Mouse (Mus musculus) neural tube, embryonic 14.5 days (tissue): ENCODE measurements around the gene Pik3c2g. TPM values are rescaled to one million over a fixed set of nuclear protein-coding genes. Genes with fewer than 3 reads are reported as not detected.
A peak's percentile ranks its signal among the peaks of the same experiment; 100 is the strongest.

ENCODE experiments used
- ATAC-seq: fragments of 200-750 bp; cut with Nextera tagmentation; 2 replicates; pipeline ENCODE4 v1.8.0; 2017; ENCODE audit warnings: low read depth, mild to moderate bottlenecking, moderate TSS enrichment, moderate library complexity
- H3K27ac ChIP-seq: fragments of 300-500 bp; sonication (generic); 2 replicates; pipeline ENCODE4 v1.5.1; 2014; ENCODE audit warnings: low read depth, mild to moderate bottlenecking, control low read depth, low read length, moderate library complexity, mixed read lengths
- H3K27me3 ChIP-seq: fragments of 300-500 bp; sonication (generic); 2 replicates; pipeline ENCODE4 v1.6.1; 2014; ENCODE audit warnings: low read length; ENCODE audit not compliant: control insufficient read depth, insufficient read depth
- H3K36me3 ChIP-seq: fragments of 300-500 bp; sonication (generic); 2 replicates; pipeline ENCODE4 v1.6.1; 2014; ENCODE audit warnings: low read length, mixed read lengths; ENCODE audit not compliant: control insufficient read depth, insufficient read depth
- H3K4me1 ChIP-seq: fragments of 300-500 bp; sonication (generic); 2 replicates; pipeline ENCODE4 v1.6.1; 2014; ENCODE audit warnings: low read length; ENCODE audit not compliant: control insufficient read depth, insufficient read depth
- H3K4me2 ChIP-seq: fragments of 300-500 bp; sonication (generic); 2 replicates; pipeline ENCODE4 v1.6.1; 2014; ENCODE audit warnings: mild to moderate bottlenecking, low read depth, low read length, control low read depth
- H3K4me3 ChIP-seq: fragments of 300-500 bp; sonication (generic); 2 replicates; pipeline ENCODE4 v1.5.1; 2014; ENCODE audit warnings: low read depth, low read length, control low read depth, mixed read lengths
- H3K9ac ChIP-seq: fragments of 300-500 bp; sonication (generic); replicated peaks from 2 replicates; pipeline ENCODE4 v1.6.1; 2014; ENCODE audit warnings: low read depth, mild to moderate bottlenecking, control low read depth, low read length, mixed read lengths
- H3K9me3 ChIP-seq: fragments of 300-500 bp; sonication (generic); 2 replicates; pipeline ENCODE4 v1.6.1; 2016; ENCODE audit warnings: low read length; ENCODE audit not compliant: control insufficient read depth
- WGBS: fragments of 180-500 bp; shearing (Covaris S2); extraction: QIAGEN DNeasy Blood & Tissue Kit; methylation state at CpG from one replicate; pipeline ENCODE4 v1.1.7; 2014; 5-methylcytosine and 5-hydroxymethylcytosine counted together
- polyA plus RNA-seq: library from polyadenylated mRNA; unstranded; fragments of >200 nt; fragmentation: Nextera tagmentation; extraction: Ambion mirVana; gene quantifications from 2 replicates; pipeline ENCODE4 v1.2.1, GENCODE M21; 2014

The Pik3c2g gene
- polyA plus RNA-seq, 1 experiment from 2014 or later, result 0.29 TPM

GRCm38 (mm10) chr6:139799541-139800226, 212.7 kb downstream of the Pik3c2g start:
- no peak overlapping the region for H3K4me3 ChIP-seq
- H3K36me3 ChIP-seq, result no peaks in the 10 kb centered on the region
- no peak overlapping the region for H3K9ac ChIP-seq
- no peak overlapping the region for H3K4me2 ChIP-seq
- no peaks in the 10 kb centered on the region for H3K4me1 ChIP-seq
- ATAC-seq, result peak; percentile 46; the same call in 1 of the 2 replicates
- no peaks in the 10 kb centered on the region for H3K9me3 ChIP-seq
- H3K27me3 ChIP-seq, result no peaks in the 10 kb centered on the region
- no peak overlapping the region for H3K27ac ChIP-seq
- WGBS, result 58% methylated on average over 8 of the region's 8 CpGs

GRCm38 (mm10) chr6:139821916-139822315, 234.9 kb downstream of the Pik3c2g start:
- Histone ChIP-seq H3K4me3 (no peak overlapping the region), H3K27me3 (no peaks in the 10 kb centered on the region)

GRCm38 (mm10) chr6:139838239-139838638, 251.2 kb downstream of the Pik3c2g start:
- Histone ChIP-seq H3K4me1 (no peaks in the 10 kb centered on the region), H3K4me3 (no peak overlapping the region), H3K9me3 (no peaks in the 10 kb centered on the region), H3K27me3 (no peaks in the 10 kb centered on the region), H3K9ac (no peak overlapping the region), H3K4me2 (no peak overlapping the region), H3K36me3 (no peaks in the 10 kb centered on the region), H3K27ac (no peak overlapping the region)
- ATAC-seq, result no peak
- 65% methylated on average over 6 of the region's 6 CpGs for WGBS

More at GRCm38 (mm10) chr6:139821916-139822315, 234.9 kb downstream of the Pik3c2g start:
- no peak overlapping the region for H3K27ac ChIP-seq
- no peak overlapping the region for H3K9ac ChIP-seq
- H3K9me3 ChIP-seq, result no peaks in the 10 kb centered on the region
- H3K4me2 ChIP-seq, result no peak overlapping the region
- 66% methylated on average over 8 of the region's 8 CpGs for WGBS
- no peaks in the 10 kb centered on the region for H3K4me1 ChIP-seq
- no peak for ATAC-seq
- H3K36me3 ChIP-seq, result no peaks in the 10 kb centered on the region

DNA sequence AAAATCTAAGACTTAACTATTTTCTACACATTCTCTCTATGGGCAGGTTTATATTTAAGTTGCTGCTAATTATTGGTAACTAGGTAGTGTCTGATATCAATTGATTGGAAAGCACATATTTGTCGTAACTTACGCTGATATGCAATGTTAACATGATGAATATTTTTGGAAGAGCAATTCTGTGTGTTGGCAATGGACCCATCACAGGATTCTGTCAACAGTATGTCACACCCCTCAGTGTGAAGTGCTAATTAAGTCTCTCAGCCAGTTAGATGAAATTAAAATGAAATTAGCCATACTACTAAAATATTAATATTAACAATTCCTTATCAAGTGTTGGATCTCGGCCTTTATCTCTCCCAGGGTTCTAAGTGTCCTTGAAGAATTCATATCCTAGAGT, 251.7 kb downstream of the Pik3c2g start:
- no peak overlapping the region for H3K9ac ChIP-seq
- no peaks in the 10 kb centered on the region for H3K27me3 ChIP-seq
- H3K36me3 ChIP-seq, result no peaks in the 10 kb centered on the region
- H3K4me1 ChIP-seq, result no peaks in the 10 kb centered on the region
- H3K4me3 ChIP-seq, result no peak overlapping the region
- WGBS, result 91% methylated on average over 3 of the region's 3 CpGs
- H3K27ac ChIP-seq, result no peak overlapping the region
- no peak for ATAC-seq
- no peak overlapping the region for H3K4me2 ChIP-seq
- H3K9me3 ChIP-seq, result no peaks in the 10 kb centered on the region

- Histone ChIP-seq H3K4me2 (no peak overlapping the region), H3K36me3 (no peaks in the 10 kb centered on the region), H3K4me1 (no peaks in the 10 kb centered on the region), H3K27ac (no peak overlapping the region), H3K9ac (no peak overlapping the region), H3K9me3 (no peaks in the 10 kb centered on the region), H3K27me3 (no peaks in the 10 kb centered on the region), H3K4me3 (no peak overlapping the region)
- ATAC-seq, result no peak
- WGBS, result 80% methylated on average over 7 of the region's 7 CpGs
These were observed 252.9 kb downstream of the Pik3c2g start for GRCm38 (mm10) chr6:139839907-139840306.

GRCm38 (mm10) chr6:139841272-139841671, 254.3 kb downstream of the Pik3c2g start:
- Histone ChIP-seq H3K9me3 (no peaks in the 10 kb centered on the region), H3K9ac (no peak overlapping the region), H3K27me3 (no peaks in the 10 kb centered on the region), H3K36me3 (no peaks in the 10 kb centered on the region), H3K27ac (no peak overlapping the region), H3K4me2 (no peak overlapping the region), H3K4me1 (no peaks in the 10 kb centered on the region), H3K4me3 (no peak overlapping the region)
- WGBS, result 97% methylated on average over 8 of the region's 8 CpGs
- ATAC-seq, result no peak

- no peak overlapping the region for H3K9ac ChIP-seq
- H3K4me2 ChIP-seq, result no peak overlapping the region
- H3K27me3 ChIP-seq, result no peaks in the 10 kb centered on the region
- H3K4me1 ChIP-seq, result no peaks in the 10 kb centered on the region
- H3K4me3 ChIP-seq, result no peak overlapping the region
- no peaks in the 10 kb centered on the region for H3K36me3 ChIP-seq
- ATAC-seq, result no peak
- H3K27ac ChIP-seq, result no peak overlapping the region
- no peaks in the 10 kb centered on the region for H3K9me3 ChIP-seq
- 78% methylated on average over 1 of the region's 1 CpGs for WGBS
These were observed 255.6 kb downstream of the Pik3c2g start for GRCm38 (mm10) chr6:139842626-139843025.

DNA sequence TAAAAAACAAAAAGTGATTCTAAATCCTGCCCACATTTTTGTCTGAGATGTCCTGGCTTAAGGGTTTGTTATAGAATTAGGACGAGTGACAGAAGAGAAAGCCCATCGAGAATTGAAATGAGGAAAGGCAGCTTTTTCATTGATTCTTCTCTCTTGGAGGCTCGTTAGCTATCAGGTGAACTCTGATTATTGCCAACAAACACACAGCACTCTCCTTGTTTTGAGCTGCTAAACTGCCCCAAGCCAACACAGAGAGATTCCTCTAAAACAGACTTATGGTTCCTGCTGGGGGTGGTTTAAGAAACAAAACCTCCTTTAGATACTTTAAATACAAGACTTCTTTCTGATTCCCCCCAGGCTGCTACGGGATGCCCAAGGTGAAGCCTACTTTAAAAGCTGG, 256.5 kb downstream of the Pik3c2g start:
- Histone ChIP-seq H3K4me3 (no peak overlapping the region), H3K36me3 (no peaks in the 10 kb centered on the region), H3K27ac (no peak overlapping the region), H3K9ac (no peak overlapping the region), H3K4me2 (no peak overlapping the region), H3K27me3 (no peaks in the 10 kb centered on the region), H3K4me1 (no peaks in the 10 kb centered on the region), H3K9me3 (no peaks in the 10 kb centered on the region)
- 83% methylated on average over 4 of the region's 4 CpGs for WGBS
- ATAC-seq, result no peak

GRCm38 (mm10) chr6:139846889-139847544, 260.0 kb downstream of the Pik3c2g start:
- 82% methylated on average over 7 of the region's 7 CpGs for whole genome bisulfite sequencing
- no peak for ATAC-seq
- H3K27me3 ChIP-seq, result no peaks in the 10 kb centered on the region
- H3K4me2 ChIP-seq, result no peak overlapping the region
- H3K4me1 ChIP-seq, result no peaks in the 10 kb centered on the region
- no peak overlapping the region for H3K27ac ChIP-seq
- H3K4me3 ChIP-seq, result no peak overlapping the region
- H3K36me3 ChIP-seq, result no peaks in the 10 kb centered on the region
- H3K9me3 ChIP-seq, result no peaks in the 10 kb centered on the region
- no peak overlapping the region for H3K9ac ChIP-seq
